Mouse (Mus musculus) neural tube, embryonic 13.5 days (tissue): ENCODE measurements around the gene Strn. TPM values are rescaled to one million over a fixed set of nuclear protein-coding genes. Genes with fewer than 3 reads are reported as not detected.
A peak's percentile ranks its signal among the peaks of the same experiment; 100 is the strongest.
"Not testable (repeated sequence)": the region's sequence is repeated elsewhere in the genome, so short reads cannot be mapped to it uniquely, and the experiment has no call there.

ENCODE experiments used
- ATAC-seq: fragments of 200-750 bp; cut with Nextera tagmentation; 2 replicates; pipeline ENCODE4 v1.8.0; 2017; ENCODE audit warnings: low read depth, mild to moderate bottlenecking, moderate TSS enrichment, moderate library complexity
- H3K27ac ChIP-seq: fragments of 300-500 bp; sonication (generic); replicated peaks from 2 replicates; pipeline ENCODE4 v1.5.1; 2015; ENCODE audit warnings: moderate library complexity, mild to moderate bottlenecking, inconsistent platforms
- H3K27me3 ChIP-seq: fragments of 300-500 bp; sonication (generic); 2 replicates; pipeline ENCODE4 v1.6.1; 2015; ENCODE audit warnings: mild to moderate bottlenecking, inconsistent platforms
- H3K36me3 ChIP-seq: fragments of 300-500 bp; sonication (generic); 2 replicates; pipeline ENCODE4 v1.6.1; 2015; ENCODE audit warnings: mild to moderate bottlenecking, inconsistent platforms
- H3K4me1 ChIP-seq: fragments of 300-500 bp; sonication (generic); replicated peaks from 2 replicates; pipeline ENCODE4 v1.6.1; 2015; ENCODE audit warnings: inconsistent platforms
- H3K4me2 ChIP-seq: fragments of 300-500 bp; sonication (generic); 2 replicates; pipeline ENCODE4 v1.6.1; 2015; ENCODE audit warnings: inconsistent platforms, mild to moderate bottlenecking, moderate library complexity
- H3K4me3 ChIP-seq: fragments of 300-500 bp; sonication (generic); 2 replicates; pipeline ENCODE4 v1.5.1; 2015; ENCODE audit warnings: mild to moderate bottlenecking, inconsistent platforms
- H3K9ac ChIP-seq: fragments of 300-500 bp; sonication (generic); 2 replicates; pipeline ENCODE4 v1.6.1; 2015; ENCODE audit warnings: moderate library complexity, mild to moderate bottlenecking, inconsistent platforms
- H3K9me3 ChIP-seq: fragments of 300-500 bp; sonication (generic); 2 replicates; pipeline ENCODE4 v1.6.1; 2016; ENCODE audit warnings: inconsistent platforms
- WGBS: fragments of 180-500 bp; shearing (Covaris S2); methylation state at CpG from one replicate; pipeline ENCODE4 v1.1.7; 2015; 5-methylcytosine and 5-hydroxymethylcytosine counted together
- polyA plus RNA-seq: library from polyadenylated mRNA; unstranded; fragments of >200 nt; fragmentation: Nextera tagmentation; extraction: Ambion mirVana; gene quantifications from 2 replicates; pipeline ENCODE4 v1.2.1, GENCODE M21; 2015

Strn gene
- polyA plus RNA-seq, 1 experiment from 2014 or later = 5.0 TPM

GRCm38 (mm10) chr17:78698965-78699364 is 38.0 kb downstream of the Strn start:
- ATAC-seq = no peak
- Histone ChIP-seq H3K4me3 (no peak overlapping the region), H3K36me3 (peaks cover 15% of the 10 kb centered on the region; the same call in 1 of the 2 replicates), H3K9ac (no peak overlapping the region), H3K27ac (no peak overlapping the region), H3K9me3 (no peaks in the 10 kb centered on the region), H3K4me2 (no peak overlapping the region), H3K27me3 (no peaks in the 10 kb centered on the region), H3K4me1 (no peaks in the 10 kb centered on the region)
- 92% methylated on average over 1 of the region's 1 CpGs for WGBS

DNA sequence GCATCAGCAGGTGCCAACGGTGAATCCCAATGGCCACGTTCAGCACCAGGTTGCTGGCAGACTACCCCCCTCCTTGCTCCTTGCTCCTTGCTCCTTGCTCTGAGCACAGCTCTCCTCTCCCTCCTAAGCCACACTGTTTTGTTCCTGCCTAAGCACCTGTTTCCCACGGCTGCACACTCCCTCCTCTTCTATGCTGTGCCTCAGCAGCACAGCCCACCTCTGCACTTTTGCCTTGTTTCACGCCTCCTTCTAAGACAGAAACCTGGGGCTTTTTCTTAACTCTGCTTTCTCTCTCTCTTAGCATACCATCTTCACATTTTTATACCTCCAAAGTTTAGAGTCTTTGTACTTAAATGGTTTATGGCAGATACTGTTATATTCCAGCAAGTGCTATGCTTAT is 39.5 kb downstream of the Strn start:
- Histone ChIP-seq H3K9ac (no peak overlapping the region), H3K4me3 (no peak overlapping the region), H3K36me3 (peaks cover 11% of the 10 kb centered on the region; the same call in 1 of the 2 replicates), H3K4me2 (no peak overlapping the region), H3K4me1 (no peaks in the 10 kb centered on the region), H3K27me3 (no peaks in the 10 kb centered on the region), H3K9me3 (no peaks in the 10 kb centered on the region), H3K27ac (no peak overlapping the region)
- 91% methylated on average over 4 of the region's 4 CpGs for WGBS
- no peak for ATAC-seq

DNA sequence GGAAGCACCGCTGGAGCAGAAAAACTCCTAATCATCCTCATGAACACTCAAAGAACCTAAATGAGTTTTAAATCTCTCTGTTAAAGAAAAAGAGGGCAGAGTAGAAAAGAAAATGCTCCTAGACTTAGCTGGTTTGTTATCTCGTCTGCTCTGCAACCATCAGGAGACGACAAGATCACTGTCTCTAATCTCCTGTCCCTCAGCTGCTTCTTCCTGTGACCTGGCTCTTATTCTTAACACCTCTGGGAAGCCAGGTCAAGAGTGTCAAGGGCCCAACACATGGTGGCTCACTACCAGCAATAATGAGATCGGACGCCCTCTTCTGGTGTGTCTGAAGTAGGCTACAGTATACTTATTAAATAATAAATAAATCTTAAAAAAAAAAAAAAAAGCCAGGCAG is 40.1 kb downstream of the Strn start:
- no peaks in the 10 kb centered on the region for H3K4me1 ChIP-seq
- no peak overlapping the region for H3K4me2 ChIP-seq
- peaks cover 11% of the 10 kb centered on the region; the same call in 1 of the 2 replicates for H3K36me3 ChIP-seq
- no peak overlapping the region for H3K27ac ChIP-seq
- H3K9me3 ChIP-seq = no peaks in the 10 kb centered on the region
- 85% methylated on average over 5 of the region's 5 CpGs for WGBS
- H3K9ac ChIP-seq = no peak overlapping the region
- no peak for ATAC-seq
- H3K4me3 ChIP-seq = no peak overlapping the region
- no peaks in the 10 kb centered on the region for H3K27me3 ChIP-seq

DNA sequence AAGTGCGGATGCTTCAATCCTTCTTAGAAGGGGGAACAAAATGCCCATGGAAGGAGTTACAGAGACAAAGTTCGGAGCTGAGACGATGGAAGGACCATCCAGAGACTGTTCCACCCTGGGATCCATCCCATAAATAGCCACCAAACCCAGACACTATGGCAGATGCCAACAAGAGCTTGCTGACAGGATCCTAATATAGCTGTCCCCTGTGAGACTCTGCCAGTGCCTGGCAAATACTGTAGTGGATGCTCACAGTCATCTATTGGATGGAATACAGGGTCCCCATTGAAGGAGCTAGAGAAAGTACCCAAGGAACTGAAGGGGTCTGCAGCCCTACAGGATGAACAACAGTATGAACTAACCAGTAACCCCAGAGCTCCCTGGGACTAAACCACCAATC is 47.8 kb downstream of the Strn start:
- H3K27ac ChIP-seq, H3K4me3 ChIP-seq, H3K4me2 ChIP-seq, H3K4me1 ChIP-seq, H3K27me3 ChIP-seq, ATAC-seq, H3K9ac ChIP-seq: not testable (repeated sequence)
- Histone ChIP-seq H3K9me3 (peaks cover 12% of the 10 kb centered on the region), H3K36me3 (peaks cover 24% of the 10 kb centered on the region)
- 96% methylated on average over 3 of the region's 3 CpGs for WGBS

DNA sequence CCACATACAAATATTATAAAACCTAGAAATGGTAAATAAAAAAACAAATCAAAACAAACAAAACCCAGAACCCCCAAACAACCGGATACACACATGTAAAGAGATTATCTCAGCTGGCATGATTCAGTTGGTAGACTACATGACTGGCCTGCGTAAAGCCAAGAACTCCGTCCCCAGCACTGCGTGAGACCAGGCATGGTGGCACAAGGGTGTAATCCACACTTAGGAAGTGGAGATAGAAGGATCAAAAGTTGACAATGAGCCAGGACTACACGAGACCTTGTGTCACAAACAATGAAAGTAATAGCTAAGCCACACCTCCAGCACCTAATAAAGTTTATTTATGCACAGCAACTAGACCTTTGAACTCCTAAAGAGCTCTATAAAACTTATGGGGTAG is 49.0 kb downstream of the Strn start:
- no peak for ATAC-seq

DNA sequence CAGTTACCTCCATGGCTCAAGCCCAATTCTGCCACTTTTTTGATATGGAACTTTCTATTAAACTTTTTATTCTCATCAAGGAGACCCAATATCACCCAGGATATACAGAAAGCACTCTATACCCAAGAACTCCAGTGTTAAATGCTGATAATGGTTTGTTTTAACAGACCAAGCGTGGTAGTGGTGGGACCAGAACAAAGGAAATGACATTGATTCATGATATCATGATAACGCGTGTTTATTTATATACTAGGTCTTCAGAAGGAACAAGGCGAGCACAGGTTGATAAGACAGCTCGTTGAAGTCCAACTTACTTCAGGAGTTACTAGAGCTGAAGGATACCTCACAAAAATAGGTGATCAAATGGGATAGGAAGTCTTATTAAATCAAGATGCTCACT is 52.0 kb downstream of the Strn start:
- no peak overlapping the region for H3K27ac ChIP-seq
- peaks cover 10% of the 10 kb centered on the region for H3K36me3 ChIP-seq
- no peaks in the 10 kb centered on the region for H3K9me3 ChIP-seq
- H3K4me3 ChIP-seq = no peak overlapping the region
- no peak overlapping the region for H3K4me2 ChIP-seq
- no peak overlapping the region for H3K9ac ChIP-seq
- no peaks in the 10 kb centered on the region for H3K4me1 ChIP-seq
- H3K27me3 ChIP-seq = no peaks in the 10 kb centered on the region
- 87% methylated on average over 5 of the region's 5 CpGs for WGBS
- ATAC-seq = no peak

More for the DNA sequence above, 49.0 kb downstream of the Strn start:
- no peak overlapping the region for H3K27ac ChIP-seq
- H3K4me2 ChIP-seq = no peak overlapping the region
- no peaks in the 10 kb centered on the region for H3K27me3 ChIP-seq
- H3K4me1 ChIP-seq = no peaks in the 10 kb centered on the region
- WGBS = 76% methylated on average over 5 of the region's 5 CpGs
- peaks cover 24% of the 10 kb centered on the region for H3K36me3 ChIP-seq
- no peak overlapping the region for H3K9ac ChIP-seq
- H3K9me3 ChIP-seq = peaks cover 12% of the 10 kb centered on the region
- H3K4me3 ChIP-seq = no peak overlapping the region

DNA sequence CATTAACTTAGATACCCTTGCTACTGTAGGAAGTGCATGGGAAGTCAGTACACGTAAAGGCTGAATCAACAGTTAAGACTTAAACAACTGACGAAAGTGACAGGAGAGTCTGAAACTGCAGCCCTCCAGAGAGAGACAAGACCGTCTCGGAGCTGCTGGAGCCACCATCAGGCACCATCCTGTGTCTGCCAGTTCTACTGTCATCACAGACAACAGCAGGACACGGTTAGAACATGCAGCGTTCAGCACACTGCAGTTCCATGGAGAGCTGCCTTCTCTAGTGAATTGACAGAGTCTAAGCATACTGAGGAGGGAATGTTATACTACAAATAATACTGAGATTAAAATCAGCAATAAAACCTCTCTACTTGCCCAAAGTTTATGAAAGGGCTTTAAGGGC is 54.6 kb downstream of the Strn start:
- Histone ChIP-seq H3K27me3 (no peaks in the 10 kb centered on the region), H3K9ac (no peak overlapping the region), H3K36me3 (peaks cover 15% of the 10 kb centered on the region), H3K4me1 (no peaks in the 10 kb centered on the region), H3K9me3 (no peaks in the 10 kb centered on the region), H3K4me3 (no peak overlapping the region), H3K4me2 (no peak overlapping the region), H3K27ac (no peak overlapping the region)
- 81% methylated on average over 6 of the region's 6 CpGs for WGBS
- no peak for ATAC-seq

GRCm38 (mm10) chr17:78679503-78679902 is 57.5 kb downstream of the Strn start:
- H3K4me2 ChIP-seq = no peak overlapping the region
- peaks cover 17% of the 10 kb centered on the region for H3K36me3 ChIP-seq
- no peaks in the 10 kb centered on the region for H3K27me3 ChIP-seq
- no peak overlapping the region for H3K4me3 ChIP-seq
- no peaks in the 10 kb centered on the region for H3K4me1 ChIP-seq
- no peak for ATAC-seq
- H3K27ac ChIP-seq = no peak overlapping the region
- H3K9ac ChIP-seq = no peak overlapping the region
- WGBS = 90% methylated on average over 11 of the region's 11 CpGs
- no peaks in the 10 kb centered on the region for H3K9me3 ChIP-seq

- Histone ChIP-seq H3K27me3 (no peaks in the 10 kb centered on the region), H3K4me2 (no peak overlapping the region), H3K4me1 (no peaks in the 10 kb centered on the region), H3K9me3 (no peaks in the 10 kb centered on the region), H3K36me3 (peaks cover 28% of the 10 kb centered on the region), H3K4me3 (no peak overlapping the region), H3K9ac (no peak overlapping the region), H3K27ac (no peak overlapping the region)
- ATAC-seq = no peak
- 87% methylated on average over 11 of the region's 11 CpGs for WGBS
Measured at GRCm38 (mm10) chr17:78676813-78677212, 60.2 kb downstream of the Strn start.

DNA sequence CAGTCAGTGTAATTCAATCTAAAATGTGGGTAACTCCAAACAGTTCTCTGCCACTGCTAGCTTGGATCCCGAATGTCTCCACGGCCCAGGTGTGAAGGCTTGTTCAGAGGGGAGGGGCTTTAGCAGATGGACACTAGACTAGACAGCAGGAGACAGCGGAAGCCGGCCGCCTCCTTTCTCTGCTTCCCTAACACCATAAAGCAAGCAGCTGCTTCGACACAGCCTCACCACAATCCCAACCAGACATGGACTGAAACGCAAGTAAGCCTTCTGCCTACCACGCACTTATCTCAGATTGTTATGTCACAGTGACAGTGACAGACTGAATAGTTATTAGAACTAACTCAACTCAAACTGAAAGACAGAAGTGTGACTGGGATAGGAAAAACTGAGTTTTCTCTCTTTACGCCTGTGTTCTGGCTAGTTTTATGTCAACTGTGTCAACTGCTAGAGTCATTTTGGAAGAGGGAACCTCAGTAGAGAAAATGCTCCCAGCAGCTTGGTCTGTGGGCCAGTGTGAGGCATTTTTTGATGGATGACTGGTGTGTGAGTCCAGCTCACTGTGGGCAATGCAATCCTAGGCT is 71.9 kb downstream of the Strn start:
- H3K9me3 ChIP-seq = peaks cover under 1% of the 10 kb centered on the region; the same call in 1 of the 2 replicates
- H3K4me3 ChIP-seq = no peak overlapping the region
- H3K9ac ChIP-seq = no peak overlapping the region
- no peak overlapping the region for H3K4me2 ChIP-seq
- H3K4me1 ChIP-seq = no peaks in the 10 kb centered on the region
- peaks cover 77% of the 10 kb centered on the region for H3K36me3 ChIP-seq
- WGBS = 82% methylated on average over 9 of the region's 9 CpGs
- no peak overlapping the region for H3K27ac ChIP-seq
- ATAC-seq = no peak
- no peaks in the 10 kb centered on the region for H3K27me3 ChIP-seq

GRCm38 (mm10) chr17:78654841-78655240 is 82.2 kb downstream of the Strn start:
- Histone ChIP-seq H3K4me1 (no peaks in the 10 kb centered on the region), H3K27ac (no peak overlapping the region), H3K9me3 (peaks cover 1% of the 10 kb centered on the region; the same call in 1 of the 2 replicates), H3K9ac (no peak overlapping the region), H3K36me3 (peaks cover 60% of the 10 kb centered on the region), H3K4me2 (no peak overlapping the region), H3K27me3 (no peaks in the 10 kb centered on the region), H3K4me3 (no peak overlapping the region)
- no peak for ATAC-seq
- WGBS = 70% methylated on average over 10 of the region's 10 CpGs

GRCm38 (mm10) chr17:78643853-78644475 is 93.0 kb downstream of the Strn start:
- peak; percentile 53; the same call in 1 of the 2 replicates for ATAC-seq
- Histone ChIP-seq H3K27me3 (no peaks in the 10 kb centered on the region), H3K4me1 (no peaks in the 10 kb centered on the region), H3K9ac (no peak overlapping the region), H3K27ac (no peak overlapping the region), H3K4me3 (no peak overlapping the region), H3K36me3 (peaks cover 16% of the 10 kb centered on the region), H3K4me2 (no peak overlapping the region), H3K9me3 (no peaks in the 10 kb centered on the region)
- 70% methylated on average over 17 of the region's 17 CpGs for WGBS

DNA sequence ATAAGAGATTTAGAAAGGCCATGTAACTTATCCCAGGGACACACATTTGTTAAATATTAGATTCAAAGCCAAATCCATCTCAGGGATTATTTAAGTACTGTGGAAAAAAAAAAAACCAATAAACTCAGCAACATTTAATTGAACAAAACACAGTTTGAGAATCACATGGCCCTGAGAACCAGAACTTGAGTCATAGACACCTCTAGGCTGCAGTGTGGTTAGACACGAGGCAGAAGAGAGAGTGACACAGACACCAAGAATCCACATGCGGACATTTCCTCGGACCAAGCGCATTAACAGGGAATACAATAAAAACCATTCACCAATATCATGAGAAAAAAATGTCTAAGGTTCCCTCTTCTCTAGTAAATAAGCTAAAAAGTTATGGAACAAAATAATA is 94.7 kb downstream of the Strn start:
- no peak overlapping the region for H3K27ac ChIP-seq
- no peaks in the 10 kb centered on the region for H3K9me3 ChIP-seq
- H3K27me3 ChIP-seq = no peaks in the 10 kb centered on the region
- no peak overlapping the region for H3K4me2 ChIP-seq
- H3K4me1 ChIP-seq = no peaks in the 10 kb centered on the region
- H3K9ac ChIP-seq = no peak overlapping the region
- ATAC-seq = no peak
- H3K36me3 ChIP-seq = peaks cover 3% of the 10 kb centered on the region; the same call in 1 of the 2 replicates
- H3K4me3 ChIP-seq = no peak overlapping the region
- WGBS = 90% methylated on average over 4 of the region's 4 CpGs
